Comparison of ENCODE assay signal across 18 mouse cellular contexts in genomic region chr4:59421369-59421746, GRCm38 (mm10). TPM values are rescaled to one million over a fixed set of nuclear protein-coding genes. Genes with fewer than 3 reads are reported as not detected.
A peak's percentile ranks its signal among the peaks of the same experiment; 100 is the strongest.
DNase-seq lines count a peak whose midpoint lies in the region; ATAC-seq and TF ChIP-seq lines count a peak whose summit lies in the region.
"Had no signal": no experiment of that assay in that cellular context is flagged by ENCODE, and none has a peak within 500 bp of the region (broad histone marks: within the 10 kb centered on the region; RNA-seq: fewer than 3 reads in every experiment).

No protein-coding gene starts in this region.

- H3K4me2 ChIP-seq in lung, embryonic 15.5 days, result no peak overlapping the region
- no peak overlapping the region for H3K4me2 ChIP-seq in stomach, postnatal 0 days (replicated peaks; ENCODE audit: low read depth)
- H3K4me2 ChIP-seq: forebrain, embryonic 13.5 days; hindbrain, embryonic 12.5 days had no signal

- H3K4me1 ChIP-seq in lung, embryonic 15.5 days, result peaks cover 19% of the 10 kb centered on the region; the same call in 1 of the 2 replicates
- peaks cover 8 to 18% of the 10 kb centered on the region in 2 experiments for H3K4me1 ChIP-seq in MEL (ENCODE audit: control insufficient read depth in 1 of 2, insufficient read depth in 2 of 2, low read length in 2 of 2)
- H3K4me1 ChIP-seq in stomach, postnatal 0 days (replicated peaks; ENCODE audit: control insufficient read depth, insufficient read depth), result no peaks in the 10 kb centered on the region

- no peaks in the 10 kb centered on the region for H3K36me3 ChIP-seq in lung, embryonic 15.5 days
- H3K36me3 ChIP-seq in MEL (ENCODE audit: control insufficient read depth in 1 of 2, insufficient read depth in 2 of 2, low read length in 2 of 2), result peaks cover 6 to 21% of the 10 kb centered on the region in 2 experiments
- H3K36me3 ChIP-seq in stomach, postnatal 0 days (ENCODE audit: control insufficient read depth, insufficient read depth, low read length), result no peaks in the 10 kb centered on the region
- H3K36me3 ChIP-seq: embryonic facial prominence, embryonic 10.5 days; hindbrain, embryonic 12.5 days had no signal

- DNase-seq in lung, postnatal 25 days (ENCODE audit: low spot score), result no peak
- DNase-seq in ES-CJ7 (ENCODE audit: low read depth, low spot score) (peak; percentile 69), MEL (ENCODE audit: low read depth, low spot score) (no peak)
- no peak for DNase-seq in stomach, postnatal 0 days (ENCODE audit: low spot score)
- DNase-seq in adrenal gland, adult 2 months, result no peak
- DNase-seq: cerebellum, adult 2 months; cerebellum, postnatal 10 days; forebrain, postnatal 0 days; gastrocnemius, postnatal 25 days; heart, postnatal 10 days; heart, postnatal 4 days had no signal

- H3K27me3 ChIP-seq in lung, embryonic 15.5 days, result no peaks in the 10 kb centered on the region
- H3K27me3 ChIP-seq in MEL (ENCODE audit: control insufficient read depth in 1 of 2, insufficient read depth in 2 of 2, low read length in 2 of 2), result no peaks in the 10 kb centered on the region
- no peaks in the 10 kb centered on the region for H3K27me3 ChIP-seq in stomach, postnatal 0 days (ENCODE audit: control insufficient read depth, insufficient read depth, low read length)
- H3K27me3 ChIP-seq: forebrain, embryonic 13.5 days; hindbrain, embryonic 12.5 days had no signal

- no peak for ATAC-seq in lung, embryonic 15.5 days (ENCODE audit: borderline replicate concordance, extremely low read depth, low FRiP score, low TSS enrichment)
- no peak for ATAC-seq in stomach, postnatal 0 days (ENCODE audit: low FRiP score, low TSS enrichment)
- ATAC-seq in CD4-positive, CD25-positive, alpha-beta regulatory T cell, adult 4 months, result no peak
- ATAC-seq: forebrain, embryonic 13.5 days; inflammation-experienced regulatory T-cells, adult 6 months had no signal

- no peak overlapping the region for H3K9ac ChIP-seq in lung, embryonic 15.5 days
- H3K9ac ChIP-seq in MEL (ENCODE audit: control insufficient read depth, low read depth, low read length, poor library complexity, severe bottlenecking), result no peak overlapping the region
- H3K9ac ChIP-seq in stomach, postnatal 0 days (ENCODE audit: low read length), result no peak overlapping the region
- H3K9ac ChIP-seq: forebrain, embryonic 13.5 days; forebrain, postnatal 0 days; hindbrain, embryonic 12.5 days had no signal

- peak overlapping the region; percentile 80; the same call in 1 of the 2 replicates for H3K27ac ChIP-seq in lung, embryonic 15.5 days
- peak overlapping the region; percentile 69; the same call in 1 of the 2 replicates for H3K27ac ChIP-seq in MEL (ENCODE audit: control insufficient read depth, low read depth, low read length)
- H3K27ac ChIP-seq in stomach, postnatal 0 days (replicated peaks), result 0 out of 2 replicates have a peak overlapping the region, but pooled peaks have one; percentile 9
- H3K27ac ChIP-seq: embryonic facial prominence, embryonic 10.5 days; forebrain, embryonic 13.5 days; hindbrain, embryonic 12.5 days had no signal

- no peak for TF ChIP-seq EP300 in MEL (IDR thresholded peaks at IDR 0.05; ENCODE audit: low read depth in 1 of 2, low read length in 2 of 2)
- TF ChIP-seq EP300 in stomach, postnatal 0 days (optimal IDR thresholded peaks at IDR 0.05), result no peak

- H3K79me2 ChIP-seq in MEL (ENCODE audit: control insufficient read depth, insufficient read depth, low read length, poor library complexity), result peaks cover 9% of the 10 kb centered on the region; the same call in 1 of the 2 replicates

- no peak for TF ChIP-seq CTCF in MEL (IDR thresholded peaks at IDR 0.05 in 2 of 3, conservative IDR thresholded peaks at IDR 0.05 in 1 of 3; ENCODE audit: control insufficient read depth in 1 of 3, insufficient read depth in 1 of 3, low read depth in 2 of 3, low read length in 3 of 3, poor library complexity in 1 of 3, severe bottlenecking in 1 of 3)
- no peak for TF ChIP-seq CTCF in stomach, postnatal 0 days (IDR thresholded peaks at IDR 0.05; ENCODE audit: low read depth)

- no peak for TF ChIP-seq RAD21 in MEL (IDR thresholded peaks at IDR 0.05; ENCODE audit: low read depth, low read length)

- no peak overlapping the region for H3K4me3 ChIP-seq in lung, embryonic 15.5 days
- H3K4me3 ChIP-seq in MEL (ENCODE audit: control insufficient read depth in 1 of 2, insufficient read depth in 1 of 2, low read depth in 2 of 2, low read length in 2 of 2), result no peak overlapping the region
- no peak overlapping the region for H3K4me3 ChIP-seq in stomach, postnatal 0 days (ENCODE audit: low read depth, low read length)
- H3K4me3 ChIP-seq: embryonic facial prominence, embryonic 10.5 days; forebrain, embryonic 13.5 days; heart, embryonic 10.5 days; hindbrain, embryonic 12.5 days had no signal

- 59% methylated on average over 5 of the region's 5 CpGs for WGBS in lung, embryonic 15.5 days
- 53% methylated on average over 5 of the region's 5 CpGs for WGBS in stomach, postnatal 0 days

- TF ChIP-seq POLR2A in MEL (IDR thresholded peaks at IDR 0.05; ENCODE audit: control insufficient read depth in 1 of 2, insufficient read depth in 1 of 2, low read depth in 1 of 2, low read length in 2 of 2, poor library complexity in 1 of 2), result no peak

- no peaks in the 10 kb centered on the region for H3K9me3 ChIP-seq in lung, embryonic 15.5 days
- H3K9me3 ChIP-seq in MEL (replicated peaks; ENCODE audit: insufficient read depth, low read length), result no peaks in the 10 kb centered on the region
- no peaks in the 10 kb centered on the region for H3K9me3 ChIP-seq in stomach, postnatal 0 days (ENCODE audit: control insufficient read depth, low read length)
- H3K9me3 ChIP-seq: embryonic facial prominence, embryonic 10.5 days; forebrain, embryonic 13.5 days; heart, embryonic 10.5 days; hindbrain, embryonic 12.5 days had no signal

TF ChIP-seq in MEL, 35 proteins besides CTCF, POLR2A, EP300 and RAD21:
- TF ChIP-seq NRF1 (IDR thresholded peaks at IDR 0.05; ENCODE audit: insufficient read depth, low read depth, low read length, poor library complexity, severe bottlenecking) (no peak), POLR2AphosphoS5 (IDR thresholded peaks at IDR 0.05; ENCODE audit: borderline replicate concordance, low read depth, low read length) (no peak), MAX (IDR thresholded peaks at IDR 0.05; ENCODE audit: low read length) (no peak), MAZ (IDR thresholded peaks at IDR 0.05; ENCODE audit: low read depth, low read length) (no peak), ZNF384 (IDR thresholded peaks at IDR 0.05; ENCODE audit: low read depth, low read length) (no peak), USF1 (IDR thresholded peaks at IDR 0.05; ENCODE audit: low read depth, low read length) (no peak), BHLHE40 (IDR thresholded peaks at IDR 0.05; ENCODE audit: borderline replicate concordance, low read depth, low read length) (no peak), JUND (IDR thresholded peaks at IDR 0.05; ENCODE audit: low read depth, low read length) (no peak), E2F4 (IDR thresholded peaks at IDR 0.05; ENCODE audit: borderline replicate concordance, low read depth, low read length) (no peak)

RNA-seq across cellular contexts. Expression of gene Susd1, which starts 17.1 kb away (rescaled TPM):
- polyA plus RNA-seq in lung, embryonic 15.5 days (2015; fragmentation: Nextera tagmentation; extraction: Ambion mirVana), result 7.8 and 8.0 TPM in 2 replicates
- 44.4 and 49.0 TPM in 2 replicates for total RNA-seq in MEL (2012; rRNA removed)
- 100 to 1,000 TPM in 1 of 2 experiments, 10 to 100 TPM in 1; 67.6 to 180 TPM for polyA plus RNA-seq in MEL (2012; ENCODE audit: insufficient read depth in 1 of 2, insufficient read length in 2 of 2, low read depth in 1 of 2, low replicate concordance in 2 of 2, missing spikeins in 1 of 2)
- polyA plus RNA-seq in stomach, postnatal 0 days (2015; fragmentation: Nextera tagmentation; extraction: Ambion mirVana), result 3.2 and 3.4 TPM in 2 replicates
- 1 to 10 TPM; 2.8 to 3.4 TPM for total RNA-seq in adrenal gland, adult 2 months (2021)
- 0.96 and 1.7 TPM in 2 replicates for polyA plus RNA-seq in adrenal gland, adult 2 months (2012; rRNA removed)
- 1 to 10 TPM in 1 of 2 experiments, under 1 TPM in 1; 0.99 to 3.2 TPM for polyA plus RNA-seq in CD4-positive, CD25-positive, alpha-beta regulatory T cell, adult 4 months (2017; shearing (Covaris generic))

Comparison
In these comparisons a context has a peak if more than half of its experiments do, and no peak if none do; other contexts are left out.
1. H3K27ac ChIP-seq: peak in every context shown above with its lines; median percentile 80 in lung, embryonic 15.5 days; 69 in MEL; 9 in stomach, postnatal 0 days.